Mouse (Mus musculus) small intestine, adult 2 months (tissue): ENCODE measurements around the gene Gm45837. TPM values are rescaled to one million over a fixed set of nuclear protein-coding genes. Genes with fewer than 3 reads are reported as not detected.

Source experiments
- H3K27ac ChIP-seq: fragments of 200-500 bp; 2 replicates; pipeline ENCODE4 v1.5.1; 2012; ENCODE audit warnings: low read depth, low read length, control low read depth, inconsistent platforms; ENCODE audit not compliant: insufficient read depth
- H3K27me3 ChIP-seq: fragments of 200-500 bp; 2 replicates; pipeline ENCODE4 v1.6.1; 2012; ENCODE audit warnings: mild to moderate bottlenecking, moderate library complexity, low read length, inconsistent platforms; ENCODE audit not compliant: control insufficient read depth, insufficient read depth
- H3K36me3 ChIP-seq: fragments of 200-500 bp; 2 replicates; pipeline ENCODE4 v1.6.1; 2012; ENCODE audit warnings: mild to moderate bottlenecking, low read length, control low read depth, inconsistent platforms; ENCODE audit not compliant: control insufficient read depth, insufficient read depth
- H3K4me1 ChIP-seq: fragments of 200-500 bp; 2 replicates; pipeline ENCODE4 v1.6.1; 2012; ENCODE audit warnings: low read length, inconsistent platforms, mixed read lengths; ENCODE audit not compliant: control insufficient read depth, insufficient read depth, insufficient read length
- H3K4me3 ChIP-seq: fragments of 200-500 bp; 2 replicates; pipeline ENCODE4 v1.5.1; 2012; ENCODE audit warnings: low read depth, mild to moderate bottlenecking, control low read depth, inconsistent platforms, low read length, moderate library complexity
- CTCF ChIP-seq: fragments of 200-500 bp; IDR thresholded peaks from 2 replicates; pipeline ENCODE4 v1.5.1; 2012; ENCODE audit warnings: low read depth, mild to moderate bottlenecking, control low read depth, inconsistent platforms, low read length, moderate library complexity, mixed read lengths; ENCODE audit not compliant: insufficient replicate concordance, insufficient read length; ENCODE audit errors: extremely low read depth
- POLR2A ChIP-seq: fragments of 200-500 bp; IDR thresholded peaks from 2 replicates; pipeline ENCODE4 v1.6.1; 2012; ENCODE audit warnings: low read depth, mild to moderate bottlenecking, control low read depth, inconsistent platforms, low read length, moderate library complexity
- WGBS: fragments of 180-500 bp; shearing (Covaris S2); methylation state at CpG from one replicate; pipeline ENCODE4 v1.1.7; 2018; 5-methylcytosine and 5-hydroxymethylcytosine counted together
- polyA plus RNA-seq: library from polyadenylated mRNA; depleted of rRNA; stranded (reverse); fragments of >200 nt; gene quantifications from 2 replicates; pipeline ENCODE4 v1.2.3, GENCODE M21; 2012

Gm45837 gene
- polyA plus RNA-seq, 1 experiment = 0.51 TPM

- Histone ChIP-seq H3K27ac (no peak overlapping the region), H3K4me1 (peaks cover 2% of the 10 kb centered on the region; the same call in 1 of the 2 replicates), H3K4me3 (no peak overlapping the region), H3K27me3 (no peaks in the 10 kb centered on the region), H3K36me3 (no peaks in the 10 kb centered on the region)
- WGBS = 28% methylated on average over 5 of the region's 5 CpGs
- no peak for TF ChIP-seq POLR2A
Measured at GRCm38 (mm10) chr7:101534428-101534827, 123.7 kb downstream of the Gm45837 start.

GRCm38 (mm10) chr7:101535102-101535501 is 124.4 kb downstream of the Gm45837 start:
- H3K4me3 ChIP-seq = no peak overlapping the region
- no peak overlapping the region for H3K27ac ChIP-seq
- TF ChIP-seq POLR2A (no peak), CTCF (no peak)
- peaks cover 2% of the 10 kb centered on the region; the same call in 1 of the 2 replicates for H3K4me1 ChIP-seq
- no peaks in the 10 kb centered on the region for H3K36me3 ChIP-seq
- 64% methylated on average over 10 of the region's 10 CpGs for WGBS
- H3K27me3 ChIP-seq = no peaks in the 10 kb centered on the region

- no peaks in the 10 kb centered on the region for H3K27me3 ChIP-seq
- no peak overlapping the region for H3K27ac ChIP-seq
- no peaks in the 10 kb centered on the region for H3K36me3 ChIP-seq
- peaks cover 2% of the 10 kb centered on the region; the same call in 1 of the 2 replicates for H3K4me1 ChIP-seq
- 76% methylated on average over 5 of the region's 5 CpGs for whole genome bisulfite sequencing
- no peak overlapping the region for H3K4me3 ChIP-seq
- TF ChIP-seq POLR2A (no peak), CTCF (no peak)
Measured at GRCm38 (mm10) chr7:101535517-101535916, 124.8 kb downstream of the Gm45837 start.

- WGBS = 31% methylated on average over 8 of the region's 8 CpGs
- TF ChIP-seq CTCF (no peak), POLR2A (no peak)
- Histone ChIP-seq H3K27ac (peak overlapping the region; percentile 39), H3K4me1 (peaks cover 2% of the 10 kb centered on the region; the same call in 1 of the 2 replicates), H3K4me3 (peak overlapping the region; percentile 35), H3K27me3 (no peaks in the 10 kb centered on the region), H3K36me3 (no peaks in the 10 kb centered on the region)
Measured at GRCm38 (mm10) chr7:101537541-101537940, 126.9 kb downstream of the Gm45837 start.

GRCm38 (mm10) chr7:101538141-101538933 is 127.7 kb downstream of the Gm45837 start:
- H3K4me1 ChIP-seq = peaks cover 2% of the 10 kb centered on the region; the same call in 1 of the 2 replicates
- H3K36me3 ChIP-seq = no peaks in the 10 kb centered on the region
- TF ChIP-seq POLR2A (no peak), CTCF (peak; percentile 29; the same call in 1 of the 2 replicates)
- no peaks in the 10 kb centered on the region for H3K27me3 ChIP-seq
- H3K4me3 ChIP-seq = peak overlapping the region; percentile 22
- peak overlapping the region; percentile 39 for H3K27ac ChIP-seq
- WGBS = 18% methylated on average over 14 of the region's 14 CpGs

GRCm38 (mm10) chr7:101539774-101540173 is 129.1 kb downstream of the Gm45837 start:
- Histone ChIP-seq H3K27me3 (no peaks in the 10 kb centered on the region), H3K27ac (no peak overlapping the region), H3K4me1 (peaks cover 2% of the 10 kb centered on the region; the same call in 1 of the 2 replicates), H3K4me3 (no peak overlapping the region), H3K36me3 (no peaks in the 10 kb centered on the region)
- 51% methylated on average over 9 of the region's 9 CpGs for WGBS
- TF ChIP-seq CTCF (no peak), POLR2A (no peak)

GRCm38 (mm10) chr7:101540684-101541083 is 130.0 kb downstream of the Gm45837 start:
- TF ChIP-seq POLR2A (no peak), CTCF (no peak)
- no peaks in the 10 kb centered on the region for H3K36me3 ChIP-seq
- H3K27me3 ChIP-seq = no peaks in the 10 kb centered on the region
- no peak overlapping the region for H3K27ac ChIP-seq
- WGBS = 33% methylated on average over 5 of the region's 5 CpGs
- H3K4me3 ChIP-seq = no peak overlapping the region
- peaks cover 2% of the 10 kb centered on the region; the same call in 1 of the 2 replicates for H3K4me1 ChIP-seq
